Mouse (Mus musculus) MEL (cell line): ENCODE measurements around the gene Enpep. TPM values are rescaled to one million over a fixed set of nuclear protein-coding genes. Genes with fewer than 3 reads are reported as not detected.

Experiments
- DNase-seq: peaks from one replicate; pipeline ENCODE4 v3.0.0; 2011; ENCODE audit warnings: low read depth, low spot score
- H3K27ac ChIP-seq: 2 replicates; pipeline ENCODE4 v1.5.1; 2012; ENCODE audit warnings: low read depth, mild to moderate bottlenecking, control low read depth, low read length, moderate library complexity; ENCODE audit not compliant: control insufficient read depth
- H3K27me3 ChIP-seq, 2 experiments: fragments of 150-350 bp in 1 of 2; sonication (generic) in 1 of 2; 2 replicates each; pipeline ENCODE4 v1.6.1; 2012; ENCODE audit warnings: low read length in 2 of 2, mild to moderate bottlenecking in 2 of 2, improper control_type of control experiment in 1 of 2, moderate library complexity in 1 of 2; ENCODE audit not compliant: insufficient read depth in 2 of 2, control insufficient read depth in 1 of 2
- H3K36me3 ChIP-seq, 2 experiments: 2 replicates each; pipeline ENCODE4 v1.6.1; 2012 to 2014; ENCODE audit warnings: low read length in 2 of 2, improper control_type of control experiment in 1 of 2, inconsistent platforms in 1 of 2, mild to moderate bottlenecking in 1 of 2; ENCODE audit not compliant: insufficient read depth in 2 of 2, control insufficient read depth in 1 of 2
- H3K4me1 ChIP-seq, 2 experiments: fragments of 150-350 bp in 1 of 2; sonication (generic) in 1 of 2; 2 replicates each; pipeline ENCODE4 v1.6.1; 2012; ENCODE audit warnings: low read length in 2 of 2, improper control_type of control experiment in 1 of 2, mild to moderate bottlenecking in 1 of 2; ENCODE audit not compliant: insufficient read depth in 2 of 2, control insufficient read depth in 1 of 2
- H3K4me3 ChIP-seq, 2 experiments: fragments of 150-350 bp in 1 of 2; sonication (generic) in 1 of 2; 2 replicates each; pipeline ENCODE4 v1.5.1; 2012; ENCODE audit warnings: low read depth in 2 of 2, low read length in 2 of 2, mild to moderate bottlenecking in 2 of 2, moderate library complexity in 2 of 2, control low read depth in 1 of 2, improper control_type of control experiment in 1 of 2; ENCODE audit not compliant: control insufficient read depth in 1 of 2, insufficient read depth in 1 of 2
- H3K79me2 ChIP-seq: 2 replicates; pipeline ENCODE4 v1.6.1; 2012; ENCODE audit warnings: mild to moderate bottlenecking, low read length, moderate library complexity; ENCODE audit not compliant: control insufficient read depth, poor library complexity, insufficient read depth
- H3K9ac ChIP-seq: 2 replicates; pipeline ENCODE4 v1.6.1; 2012; ENCODE audit warnings: low read depth, mild to moderate bottlenecking, control low read depth, low read length, moderate library complexity; ENCODE audit not compliant: control insufficient read depth, poor library complexity, severe bottlenecking
- H3K9me3 ChIP-seq: fragments of 150-350 bp; sonication (generic); replicated peaks from 2 replicates; pipeline ENCODE4 v1.6.1; 2012; ENCODE audit warnings: mild to moderate bottlenecking, low read length, improper control_type of control experiment, moderate library complexity; ENCODE audit not compliant: insufficient read depth
- BHLHE40 ChIP-seq: IDR thresholded peaks from 2 replicates; pipeline ENCODE4 v1.6.1; 2012; ENCODE audit warnings: low read depth, mild to moderate bottlenecking, inconsistent platforms, low read length, improper control_type of control experiment, borderline replicate concordance
- CHD1 ChIP-seq: IDR thresholded peaks from 2 replicates; pipeline ENCODE4 v1.6.1; 2012; ENCODE audit warnings: low read depth, mild to moderate bottlenecking, inconsistent platforms, low read length, improper control_type of control experiment
- CHD2 ChIP-seq: IDR thresholded peaks from 2 replicates; pipeline ENCODE4 v1.6.1; 2011; ENCODE audit warnings: low read length, improper control_type of control experiment
- CTCF ChIP-seq, 3 experiments: IDR thresholded peaks in 2 of 3; conservative IDR thresholded peaks in 1 of 3; 2 replicates each; pipeline ENCODE4 v1.5.1; 2011 to 2012; ENCODE audit warnings: low read length in 3 of 3, low read depth in 2 of 3, mild to moderate bottlenecking in 2 of 3, improper control_type of control experiment in 1 of 3, inconsistent platforms in 1 of 3, mixed read lengths in 1 of 3, moderate library complexity in 1 of 3; ENCODE audit not compliant: control insufficient read depth in 1 of 3, insufficient read depth in 1 of 3, poor library complexity in 1 of 3, severe bottlenecking in 1 of 3
- E2F4 ChIP-seq: IDR thresholded peaks from 2 replicates; pipeline ENCODE4 v1.6.1; 2011; ENCODE audit warnings: low read depth, low read length, improper control_type of control experiment, borderline replicate concordance
- ELF1 ChIP-seq: IDR thresholded peaks from 2 replicates; pipeline ENCODE4 v1.6.1; 2014; ENCODE audit warnings: low read depth, mild to moderate bottlenecking, inconsistent platforms, low read length, improper control_type of control experiment, moderate library complexity
- EP300 ChIP-seq, 2 experiments: IDR thresholded peaks; 2 replicates each; pipeline ENCODE4 v1.6.1; 2011; ENCODE audit warnings: improper control_type of control experiment in 2 of 2, low read length in 2 of 2, low read depth in 1 of 2, mild to moderate bottlenecking in 1 of 2
- ETS1 ChIP-seq: IDR thresholded peaks from 2 replicates; pipeline ENCODE4 v1.6.1; 2012; ENCODE audit warnings: low read depth, mild to moderate bottlenecking, inconsistent platforms, low read length, improper control_type of control experiment, moderate library complexity
- GABPA ChIP-seq: IDR thresholded peaks from 2 replicates; pipeline ENCODE4 v1.6.1; 2012; ENCODE audit warnings: low read depth, mild to moderate bottlenecking, inconsistent platforms, low read length, improper control_type of control experiment, moderate library complexity
- GATA1 ChIP-seq: IDR thresholded peaks from 2 replicates; pipeline ENCODE4 v1.6.1; 2011; ENCODE audit warnings: low read depth, low read length, improper control_type of control experiment
- HCFC1 ChIP-seq: IDR thresholded peaks from 2 replicates; pipeline ENCODE4 v1.6.1; 2012; ENCODE audit warnings: low read depth, mild to moderate bottlenecking, inconsistent platforms, low read length, improper control_type of control experiment, moderate library complexity
- KAT2A ChIP-seq: conservative IDR thresholded peaks from 2 replicates; pipeline ENCODE4 v1.6.1; 2012; ENCODE audit warnings: low read depth, low read length, improper control_type of control experiment, inconsistent platforms
- MAFK ChIP-seq: IDR thresholded peaks from 2 replicates; pipeline ENCODE4 v1.6.1; 2011; ENCODE audit warnings: low read depth, mild to moderate bottlenecking, low read length, improper control_type of control experiment, borderline replicate concordance
- MAX ChIP-seq: IDR thresholded peaks from 2 replicates; pipeline ENCODE4 v1.6.1; 2011; ENCODE audit warnings: low read length, improper control_type of control experiment
- MAZ ChIP-seq: IDR thresholded peaks from 2 replicates; pipeline ENCODE4 v1.6.1; 2012; ENCODE audit warnings: low read depth, mild to moderate bottlenecking, inconsistent platforms, low read length, improper control_type of control experiment
- MXI1 ChIP-seq: IDR thresholded peaks from 2 replicates; pipeline ENCODE4 v1.6.1; 2011; ENCODE audit warnings: mild to moderate bottlenecking, low read depth, low read length, improper control_type of control experiment
- MYB ChIP-seq: IDR thresholded peaks from 2 replicates; pipeline ENCODE4 v1.6.1; 2011; ENCODE audit warnings: mild to moderate bottlenecking, low read depth, low read length, improper control_type of control experiment
- NELFE ChIP-seq: IDR thresholded peaks from 2 replicates; pipeline ENCODE4 v1.6.1; 2011; ENCODE audit warnings: low read depth, low read length, improper control_type of control experiment
- NRF1 ChIP-seq: IDR thresholded peaks from 2 replicates; pipeline ENCODE4 v1.6.1; 2014; ENCODE audit warnings: low read depth, mild to moderate bottlenecking, inconsistent platforms, low read length, improper control_type of control experiment, moderate library complexity; ENCODE audit not compliant: poor library complexity, insufficient read depth, severe bottlenecking
- POLR2AphosphoS2 ChIP-seq: IDR thresholded peaks from 2 replicates; pipeline ENCODE4 v1.6.1; 2011; ENCODE audit warnings: low read length, improper control_type of control experiment
- RAD21 ChIP-seq: IDR thresholded peaks from 2 replicates; pipeline ENCODE4 v1.6.1; 2011; ENCODE audit warnings: mild to moderate bottlenecking, low read depth, low read length, improper control_type of control experiment
- SMC3 ChIP-seq: IDR thresholded peaks from 2 replicates; pipeline ENCODE4 v1.6.1; 2011; ENCODE audit warnings: low read depth, low read length, improper control_type of control experiment
- TAL1 ChIP-seq: IDR thresholded peaks from 2 replicates; pipeline ENCODE4 v1.6.1; 2012; ENCODE audit warnings: mild to moderate bottlenecking, inconsistent platforms, low read length, moderate library complexity, mixed read lengths
- TCF12 ChIP-seq: IDR thresholded peaks from 2 replicates; pipeline ENCODE4 v1.6.1; 2014; ENCODE audit warnings: low read depth, mild to moderate bottlenecking, inconsistent platforms, low read length, improper control_type of control experiment, moderate library complexity
- UBTF ChIP-seq: IDR thresholded peaks from 2 replicates; pipeline ENCODE4 v1.6.1; 2012; ENCODE audit warnings: low read depth, mild to moderate bottlenecking, inconsistent platforms, low read length, improper control_type of control experiment, moderate library complexity, borderline replicate concordance; ENCODE audit not compliant: insufficient read depth
- ZC3H11A ChIP-seq: IDR thresholded peaks from 2 replicates; pipeline ENCODE4 v1.6.1; 2012; ENCODE audit warnings: low read depth, mild to moderate bottlenecking, inconsistent platforms, low read length, improper control_type of control experiment
- ZKSCAN1 ChIP-seq: IDR thresholded peaks from 2 replicates; pipeline ENCODE4 v1.6.1; 2012; ENCODE audit warnings: low read depth, mild to moderate bottlenecking, inconsistent platforms, low read length, improper control_type of control experiment, moderate library complexity
- ZMIZ1 ChIP-seq: IDR thresholded peaks from 2 replicates; pipeline ENCODE4 v1.6.1; 2012; ENCODE audit warnings: low read depth, mild to moderate bottlenecking, inconsistent platforms, low read length, improper control_type of control experiment, moderate library complexity
- polyA plus RNA-seq, 2 experiments: library from polyadenylated mRNA; stranded (reverse) in 1 of 2; unstranded in 1 of 2; fragments of >175 nt in 1 of 2; fragments of >200 nt in 1 of 2; gene quantifications; 2 replicates each; pipeline versions ENCODE4 v1.2.1 to v1.2.4; 2012; ENCODE audit warnings: low replicate concordance in 2 of 2, low read depth in 1 of 2; ENCODE audit not compliant: insufficient read length in 2 of 2, insufficient read depth in 1 of 2, missing spikeins in 1 of 2
- total RNA-seq: library from RNA; depleted of rRNA; stranded (reverse); fragments of 300-350 nt; gene quantifications from 2 replicates; pipeline ENCODE4 v1.2.3, GENCODE M21; 2012

Gene Enpep
- total and polyA plus RNA-seq, 3 experiments = not detected

DNA sequence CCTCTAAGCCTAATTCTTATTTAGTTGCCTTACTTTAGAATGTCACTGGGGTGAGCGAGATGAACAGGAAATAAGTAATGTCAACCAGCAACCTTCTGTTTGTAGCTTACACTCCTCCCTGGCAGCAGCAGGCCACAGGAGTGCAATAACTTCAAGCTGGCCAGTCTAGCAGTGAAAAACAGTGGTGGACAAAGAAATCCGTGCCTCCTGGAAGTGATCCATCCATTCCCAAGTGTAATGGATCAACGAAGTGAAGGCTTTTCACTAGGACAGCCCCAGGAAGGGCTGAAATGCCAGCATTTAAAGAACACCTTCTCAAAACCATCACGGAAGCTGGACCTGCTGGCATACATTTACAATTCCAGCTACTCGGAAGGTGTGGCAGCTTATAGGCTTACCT lies 48.2 kb downstream of the Enpep start:
- no peak overlapping the region for H3K4me3 ChIP-seq
- DNase-seq = no peak
- TF ChIP-seq BHLHE40 = no peak
- TF ChIP-seq ZMIZ1 = no peak
- TF ChIP-seq RAD21 = no peak
- no peak for TF ChIP-seq KAT2A
- TF ChIP-seq TCF12 = no peak
- TF ChIP-seq NRF1 = no peak
- no peak for TF ChIP-seq ETS1
- no peak for TF ChIP-seq MXI1
- TF ChIP-seq MAFK = no peak
- no peak for TF ChIP-seq MAX
- TF ChIP-seq GATA1 = no peak
- TF ChIP-seq MAZ = no peak
- TF ChIP-seq ZKSCAN1 = no peak
- TF ChIP-seq MYB = no peak
- TF ChIP-seq E2F4 = no peak
- TF ChIP-seq EP300 (IDR thresholded peaks at IDR 0.05; ENCODE audit: low read depth in 1 of 2, low read length in 2 of 2) = no peak
- TF ChIP-seq POLR2AphosphoS2 = no peak
- no peak for TF ChIP-seq SMC3
- TF ChIP-seq ELF1 = no peak
- TF ChIP-seq UBTF = no peak
- TF ChIP-seq, all 39 proteins: peak for 0

DNA sequence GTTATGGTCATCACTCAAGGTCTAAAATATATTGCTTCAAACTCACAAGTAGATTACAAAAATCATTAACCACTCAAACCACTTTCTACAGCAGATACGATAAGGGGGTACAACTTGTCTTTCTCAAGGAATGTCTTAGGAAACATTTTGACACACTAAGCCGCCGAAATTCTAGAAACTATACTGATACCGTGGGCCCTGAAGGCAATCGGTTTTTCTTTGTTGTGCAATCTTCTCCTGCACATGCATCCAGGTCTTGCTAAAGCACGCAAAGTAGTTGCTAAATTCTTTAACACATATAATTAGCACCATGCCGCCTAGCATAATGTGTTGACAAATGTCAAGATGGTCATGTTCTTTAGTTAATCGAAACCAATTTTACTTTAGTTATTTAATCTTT lies 53.1 kb downstream of the Enpep start:
- H3K36me3 ChIP-seq = no peaks in the 10 kb centered on the region
- no peaks in the 10 kb centered on the region for H3K27me3 ChIP-seq
- H3K4me1 ChIP-seq = no peaks in the 10 kb centered on the region
- TF ChIP-seq HCFC1 (no peak), TAL1 (no peak), SMC3 (no peak), CHD2 (no peak), MAX (no peak), ZC3H11A (no peak), ELF1 (no peak), MYB (no peak), NELFE (no peak), BHLHE40 (no peak), GABPA (no peak), CHD1 (no peak), KAT2A (no peak), CTCF (IDR thresholded peaks at IDR 0.05 in 2 of 3, conservative IDR thresholded peaks at IDR 0.05 in 1 of 3; ENCODE audit: control insufficient read depth in 1 of 3, insufficient read depth in 1 of 3, low read depth in 2 of 3, low read length in 3 of 3, poor library complexity in 1 of 3, severe bottlenecking in 1 of 3) (no peak), ZKSCAN1 (no peak), TCF12 (no peak)
- TF ChIP-seq, all 39 proteins: peak for 0
- Histone ChIP-seq H3K27ac (no peak overlapping the region), H3K9me3 (no peaks in the 10 kb centered on the region), H3K4me3 (no peak overlapping the region), H3K9ac (no peak overlapping the region), H3K79me2 (no peaks in the 10 kb centered on the region)
- DNase-seq = no peak

More for the DNA sequence above, 48.2 kb downstream of the Enpep start:
- Histone ChIP-seq H3K27ac (no peak overlapping the region), H3K79me2 (no peaks in the 10 kb centered on the region), H3K9ac (no peak overlapping the region), H3K9me3 (no peaks in the 10 kb centered on the region), H3K36me3 (no peaks in the 10 kb centered on the region), H3K4me1 (no peaks in the 10 kb centered on the region), H3K27me3 (no peaks in the 10 kb centered on the region)
